Mouse (Mus musculus): Measurements from ENCODE around the gene Tcf7. TPM values are rescaled to one million over a fixed set of nuclear protein-coding genes. Genes with fewer than 3 reads are reported as not detected.
"Not testable (repeated sequence)": the region's sequence is repeated elsewhere in the genome, so short reads cannot be mapped to it uniquely, and the experiment has no call there.

Tcf7 gene
- polyA plus RNA-seq, 1 experiment: 11.9 TPM

- no peak for DNase-seq (ENCODE audit: low read depth, low spot score)
- 7% methylated on average over 3 of the region's 3 CpGs for WGBS
Measured at GRCm38 (mm10) chr11:52233043-52233653, 49.7 kb downstream of the Tcf7 start.

- WGBS: under 1% methylated on average over 87 of the region's 87 CpGs
Measured at GRCm38 (mm10) chr11:52231606-52232541, 50.9 kb downstream of the Tcf7 start, which contains the start of gene Skp1a. TSS of gene Skp1a (plus strand) at chr11:52231995.

GRCm38 (mm10) chr11:52230694-52231093, 52.1 kb downstream of the Tcf7 start:
- peak; percentile 74 for DNase-seq (ENCODE audit: low read depth, low spot score)
- 24% methylated on average over 5 of the region's 5 CpGs for WGBS

More at GRCm38 (mm10) chr11:52231606-52232541, 50.9 kb downstream of the Tcf7 start, which contains the start of gene Skp1a:
- peak; percentile 70 for DNase-seq (ENCODE audit: low read depth, low spot score)

- no peak for DNase-seq (ENCODE audit: low read depth, low spot score)
- 73% methylated on average over 7 of the region's 7 CpGs for WGBS
Measured at GRCm38 (mm10) chr11:52228722-52229448, 53.9 kb downstream of the Tcf7 start.

GRCm38 (mm10) chr11:52227466-52228226, 55.2 kb downstream of the Tcf7 start:
- WGBS: 79% methylated on average over 13 of the region's 13 CpGs
- no peak for DNase-seq (ENCODE audit: low read depth, low spot score)

- WGBS: 80% methylated on average over 3 of the region's 3 CpGs
- no peak for DNase-seq (ENCODE audit: low read depth, low spot score)
Measured at GRCm38 (mm10) chr11:52227053-52227452, 55.8 kb downstream of the Tcf7 start.

- no peak for DNase-seq (ENCODE audit: low read depth, low spot score)
- 66% methylated on average over 3 of the region's 3 CpGs for WGBS
Measured at GRCm38 (mm10) chr11:52225986-52226599, 56.7 kb downstream of the Tcf7 start.

- WGBS: 6% methylated on average over 19 of the region's 19 CpGs
- DNase-seq (ENCODE audit: low read depth, low spot score): peak; percentile 99
Measured at GRCm38 (mm10) chr11:52223968-52224682, 58.7 kb downstream of the Tcf7 start.

- DNase-seq (ENCODE audit: low read depth, low spot score): no peak
- 51% methylated on average over 6 of the region's 6 CpGs for WGBS
Measured at GRCm38 (mm10) chr11:52222891-52223290, 59.9 kb downstream of the Tcf7 start.

- DNase-seq (ENCODE audit: low read depth, low spot score): not testable (repeated sequence)
- WGBS: 79% methylated on average over 6 of the region's 6 CpGs
Measured at GRCm38 (mm10) chr11:52221921-52222320, 60.9 kb downstream of the Tcf7 start.

- WGBS: 7% methylated on average over 4 of the region's 4 CpGs
- DNase-seq (ENCODE audit: low read depth, low spot score): no peak
Measured at GRCm38 (mm10) chr11:52220282-52220681, 62.5 kb downstream of the Tcf7 start.

GRCm38 (mm10) chr11:52213887-52214286, 68.9 kb downstream of the Tcf7 start, which contains the start of gene Olfr1371:
TSS of gene Olfr1371 (minus strand) at chr11:52213987.
- DNase-seq (ENCODE audit: low read depth, low spot score): no peak

Other genes starting within 250 kb of the Tcf7 start
- 30.7 and 32.6 TPM in 2 replicates for gene Ppp2ca, start 184.3 kb downstream of the Tcf7 start, polyA plus RNA-seq (2012; rRNA removed)
- not detected in 2 replicates for gene Olfr1373, start 137.5 kb downstream of the Tcf7 start, polyA plus RNA-seq (2012; rRNA removed)
- gene Olfr1371, start 69.0 kb downstream of the Tcf7 start, polyA plus RNA-seq (2012; rRNA removed): not detected in 2 replicates
- 35.6 and 55.6 TPM in 2 replicates for gene Skp1a, start 51.0 kb downstream of the Tcf7 start, polyA plus RNA-seq (2012; rRNA removed)
- 135 TPM in 2 replicates for gene Vdac1, start 77.8 kb upstream of the Tcf7 start, polyA plus RNA-seq (2012; rRNA removed)
- 60.8 and 69.6 TPM in 2 replicates for gene 9530068E07Rik, start 113.4 kb upstream of the Tcf7 start, polyA plus RNA-seq (2012; rRNA removed)